Mouse (Mus musculus) ovary, postnatal 10 days (tissue): Measurements from ENCODE around the gene Hmg20b.
A peak's percentile ranks its signal among the peaks of the same experiment; 100 is the strongest.

ENCODE experiments used
- DNase-seq: peaks from one replicate; pipeline ENCODE4 v3.0.0; 2022; ENCODE audit warnings: low spot score

Hmg20b gene

DNA sequence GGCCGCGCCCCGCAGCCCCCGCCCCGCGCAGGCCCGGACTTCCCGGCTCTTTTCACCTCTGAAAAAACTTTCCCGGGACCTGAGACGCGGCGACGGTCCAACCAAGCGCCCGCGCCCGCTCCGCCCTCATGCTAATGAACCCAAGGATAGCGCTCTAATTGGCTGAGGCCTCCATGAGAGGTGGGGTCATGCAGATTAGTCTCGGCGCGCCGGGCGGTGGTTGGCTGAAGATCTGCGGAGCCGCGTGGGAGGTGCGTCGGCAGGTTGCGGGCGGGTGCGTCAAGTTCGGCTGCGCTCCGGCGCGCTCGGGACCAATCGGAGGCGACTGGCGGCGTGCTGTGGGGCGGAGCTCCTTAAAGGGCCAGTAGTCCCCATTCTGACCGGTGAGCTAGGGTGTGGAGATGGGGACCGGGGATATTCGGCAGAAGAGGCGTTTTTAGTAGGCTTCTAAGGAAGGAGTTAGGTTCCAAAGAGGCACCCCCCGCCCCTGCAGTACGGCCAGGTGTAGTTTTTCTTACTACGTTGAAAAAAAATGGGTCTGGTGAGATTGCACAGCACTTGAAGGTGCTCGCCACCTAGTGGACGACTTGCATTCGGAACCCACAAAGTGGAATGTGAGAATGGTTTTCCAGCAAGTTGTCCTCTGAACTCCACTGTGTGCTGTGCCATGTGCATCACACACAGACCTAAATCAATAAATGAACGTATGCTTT, at the start of gene Hmg20b:
TSS of gene Hmg20b (minus strand) at position 130 of the 713 bp plus-strand sequence.
- DNase-seq, result peak; percentile 95

- no peak for DNase-seq
These were observed 49.6 kb upstream of the Hmg20b start for GRCm38 (mm10) chr10:81399798-81400308.

DNA sequence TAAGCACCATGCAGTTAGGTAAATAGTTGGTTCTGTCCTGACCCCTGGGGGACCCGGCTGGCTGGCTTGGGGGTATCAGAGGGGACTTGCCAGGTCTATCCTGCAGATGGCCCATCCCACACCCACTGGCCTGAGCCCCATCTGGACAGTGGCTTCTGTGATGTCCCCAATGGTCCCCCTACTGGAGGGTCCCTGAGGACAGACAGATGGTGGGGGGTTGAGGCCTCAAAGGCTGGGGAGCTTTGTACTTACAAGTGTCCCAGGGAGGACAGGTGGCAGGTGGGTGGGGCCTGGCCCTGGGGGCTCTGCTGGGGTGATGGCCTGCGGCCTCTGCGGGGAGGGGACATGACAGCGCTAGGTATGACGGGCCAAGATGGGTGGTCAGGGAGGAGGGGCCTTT, 49.0 kb upstream of the Hmg20b start:
- DNase-seq, result no peak

- no peak for DNase-seq
These were observed 46.5 kb upstream of the Hmg20b start for GRCm38 (mm10) chr10:81396749-81397148.

GRCm38 (mm10) chr10:81395865-81396264, 45.6 kb upstream of the Hmg20b start:
- DNase-seq, result no peak

DNA sequence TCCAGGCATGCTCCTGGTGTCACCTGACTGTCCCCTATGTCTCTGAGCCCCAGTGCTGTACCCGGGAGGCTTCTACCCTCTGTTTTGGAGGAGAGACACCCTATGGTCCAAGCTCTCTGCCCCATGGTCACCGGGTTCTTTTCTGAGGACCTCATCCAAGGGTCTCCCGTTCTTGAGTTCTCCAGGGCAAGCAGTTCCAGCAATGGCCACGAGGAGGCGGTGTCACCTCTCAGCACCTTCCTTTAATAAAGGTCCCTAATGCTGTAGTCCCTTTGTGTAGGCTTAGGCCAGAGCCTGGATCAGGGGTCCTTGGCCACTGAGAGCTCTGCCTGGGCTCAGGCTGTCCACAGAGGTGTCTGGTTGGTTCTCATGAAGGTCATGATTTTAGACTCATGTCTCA, 44.8 kb upstream of the Hmg20b start:
- DNase-seq, result no peak

GRCm38 (mm10) chr10:81393456-81394063, 43.3 kb upstream of the Hmg20b start:
- DNase-seq, result no peak

DNA sequence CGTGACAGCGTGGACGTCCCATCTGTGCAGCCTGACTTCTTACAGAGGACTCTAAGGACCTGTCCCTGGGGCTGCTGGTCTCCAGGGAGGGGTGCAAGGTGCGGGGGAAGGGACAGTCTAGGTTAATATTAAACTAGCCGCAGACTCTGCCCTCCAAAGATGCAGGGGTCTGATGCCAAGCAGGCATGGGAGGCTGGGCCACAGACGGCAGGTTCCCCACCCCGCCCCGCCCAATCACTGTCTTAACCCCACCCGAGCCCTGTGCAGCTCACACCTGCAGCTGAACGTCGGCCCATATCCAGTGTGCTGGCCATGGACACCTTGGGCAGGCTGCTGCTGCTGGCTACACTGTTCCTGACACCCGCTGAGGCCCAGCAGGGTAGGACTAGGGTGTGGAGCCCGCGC, 42.5 kb upstream of the Hmg20b start, which contains the start of gene Smim24:
TSS of gene Smim24 (plus strand) at position 271 of the 405 bp plus-strand sequence.
- no peak for DNase-seq

DNA sequence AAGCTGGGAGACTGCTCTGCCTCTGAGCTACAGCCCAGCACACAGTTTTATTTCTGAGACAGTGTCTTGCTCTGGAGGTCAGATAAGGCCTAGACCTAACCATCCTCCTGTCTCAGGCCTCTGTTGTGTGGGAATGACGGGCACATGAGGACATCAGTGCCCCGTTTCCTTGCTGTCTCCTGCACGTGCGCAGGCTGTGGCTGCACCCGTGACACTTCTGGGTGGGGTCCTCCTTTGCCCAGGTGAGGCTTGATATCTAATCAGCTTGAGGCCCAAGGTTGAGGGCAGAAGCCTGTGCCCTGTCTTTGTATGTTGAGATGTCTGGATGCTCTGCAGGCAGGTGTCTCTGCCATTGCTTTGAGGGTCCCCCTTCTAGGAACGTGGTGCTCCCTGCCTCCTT, 42.0 kb upstream of the Hmg20b start:
- no peak for DNase-seq

DNA sequence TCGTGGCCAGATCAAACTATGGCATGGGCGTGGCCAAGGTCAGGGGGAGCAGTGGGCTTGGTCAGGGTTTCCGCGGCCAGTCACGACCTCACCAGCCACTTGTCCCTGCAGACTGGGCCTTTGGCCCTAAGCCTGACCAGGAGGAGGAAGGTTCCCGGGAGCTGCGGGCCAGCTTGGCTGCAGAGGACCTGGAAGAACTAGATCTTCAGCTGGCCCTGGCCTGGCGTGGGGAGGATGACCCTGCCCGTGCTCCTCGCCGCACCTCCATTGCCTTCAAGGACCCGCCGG, 40.3 kb upstream of the Hmg20b start:
- no peak for DNase-seq

- peak; percentile 59 for DNase-seq
These were observed 39.8 kb upstream of the Hmg20b start for GRCm38 (mm10) chr10:81389801-81390677.

DNA sequence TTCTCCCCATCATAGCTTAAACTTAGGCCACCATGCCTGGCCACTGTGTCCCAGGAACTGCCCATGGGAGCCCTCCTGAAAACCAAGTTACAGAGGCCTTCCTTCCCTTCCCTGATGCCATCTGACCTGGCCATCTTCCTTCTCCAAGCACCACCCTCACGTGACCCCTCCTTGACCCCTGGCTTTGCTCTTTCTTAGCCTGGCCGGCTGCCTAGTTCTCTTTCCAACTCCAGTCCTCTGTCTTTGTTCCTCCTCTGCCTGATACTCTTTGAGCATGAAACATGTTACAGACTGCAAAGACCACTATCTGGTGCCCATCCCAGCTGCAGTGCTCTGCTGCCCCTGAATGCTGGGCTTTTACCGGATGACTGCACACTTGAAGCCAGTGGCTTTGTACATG, 39.1 kb upstream of the Hmg20b start:
- DNase-seq, result no peak

- no peak for DNase-seq
These were observed 38.3 kb upstream of the Hmg20b start, which contains the start of gene Gm48552 for GRCm38 (mm10) chr10:81388505-81389055. Gm48552 (plus strand) TSS chr10:81389005.

GRCm38 (mm10) chr10:81387716-81388115, 37.4 kb upstream of the Hmg20b start:
- no peak for DNase-seq

GRCm38 (mm10) chr10:81385603-81386306, 35.5 kb upstream of the Hmg20b start:
- no peak for DNase-seq

DNA sequence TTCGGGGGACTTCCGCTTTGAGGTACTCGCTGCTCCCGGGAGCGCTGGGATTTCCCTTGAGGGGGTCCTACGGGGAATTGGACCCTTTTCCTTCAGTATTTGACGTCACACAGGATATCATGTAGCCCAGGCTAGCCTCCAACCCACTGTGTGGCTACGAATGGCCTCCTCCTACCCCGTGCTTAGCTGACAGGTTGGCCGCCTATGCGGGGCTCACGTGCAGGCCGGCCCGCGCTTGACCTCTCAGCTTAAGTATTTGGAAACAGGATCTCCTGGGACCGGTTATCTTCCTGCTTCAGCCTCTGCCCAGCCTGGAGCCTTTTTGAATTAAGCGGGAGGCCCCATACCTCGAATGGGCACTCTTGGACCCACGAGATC, 34.3 kb upstream of the Hmg20b start:
- no peak for DNase-seq

- DNase-seq, result peak; percentile 96
These were observed 33.7 kb upstream of the Hmg20b start, which contains the start of the genes Dohh and Gm48551 for GRCm38 (mm10) chr10:81383802-81384604. Dohh (plus strand) TSS chr10:81384428. Gm48551 (plus strand) TSS chr10:81384466.

DNA sequence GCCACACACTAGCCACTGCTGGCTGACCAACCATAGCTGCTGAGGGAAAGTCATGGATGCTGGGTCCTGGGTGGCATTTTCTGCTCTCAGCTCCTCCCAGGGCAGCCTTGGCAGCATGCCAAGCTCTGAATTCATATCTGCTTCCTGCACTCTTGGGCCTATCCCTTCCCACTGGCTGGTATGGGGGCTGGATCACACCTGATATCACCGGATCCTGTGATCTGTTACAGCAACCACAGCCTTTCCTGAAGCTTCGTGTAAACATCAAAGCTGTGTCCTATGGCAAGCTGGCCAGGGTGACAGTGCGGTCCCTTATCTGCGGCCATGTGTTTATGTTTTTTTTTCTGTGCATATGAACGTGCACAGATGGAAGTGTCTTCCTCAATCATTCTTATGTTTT, 31.8 kb upstream of the Hmg20b start:
- no peak for DNase-seq

- DNase-seq, result no peak
These were observed 29.6 kb upstream of the Hmg20b start for GRCm38 (mm10) chr10:81379809-81380378.

DNA sequence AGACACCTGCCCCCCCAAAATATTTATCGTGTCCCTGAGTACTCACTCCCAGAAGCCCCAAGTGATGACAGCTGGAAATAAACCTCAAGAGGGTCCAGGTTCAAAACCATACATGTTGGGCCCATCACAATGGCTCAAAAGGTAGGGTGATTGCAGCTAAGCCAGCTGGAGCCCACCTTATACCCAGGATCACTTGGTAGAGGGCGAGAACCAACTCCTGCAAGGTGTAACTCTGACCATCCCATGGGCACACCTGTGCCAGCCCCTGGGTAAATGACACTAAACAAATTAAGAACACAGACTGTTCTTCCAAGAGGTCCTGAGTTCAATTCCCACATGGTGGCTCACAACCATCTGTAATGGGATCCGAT, 28.9 kb upstream of the Hmg20b start:
- DNase-seq, result no peak
